9 mouse cellular contexts compared by ENCODE assay signal in genomic region chr11:35667428-35667827, GRCm38 (mm10).
DNase-seq lines count a peak whose midpoint lies in the region; ATAC-seq lines count a peak whose summit lies in the region.
"Had no signal": no experiment of that assay in that cellular context is flagged by ENCODE, and none has a peak within 500 bp of the region (broad histone marks: within the 10 kb centered on the region; RNA-seq: fewer than 3 reads in every experiment).

No protein-coding gene starts in this region.

- 0 out of 2 replicates have a peak, but pooled peaks cover 7% of the 10 kb centered on the region for H3K4me1 ChIP-seq in heart, embryonic 12.5 days (replicated peaks)
- H3K4me1 ChIP-seq: heart, embryonic 15.5 days had no signal

- no peaks in the 10 kb centered on the region; the same call in 1 of the 2 replicates for H3K36me3 ChIP-seq in heart, embryonic 12.5 days
- H3K36me3 ChIP-seq: heart, embryonic 15.5 days had no signal

- H3K4me3 ChIP-seq in heart, embryonic 12.5 days = no peak overlapping the region
- H3K4me3 ChIP-seq: heart, embryonic 15.5 days had no signal

- ATAC-seq in frontal cortex, adult (ENCODE audit: low TSS enrichment) = 0 out of 2 replicates have a peak, but pooled peaks have one; percentile 14
- ATAC-seq in activated CD4-positive, CD25-positive, alpha-beta regulatory T cell, adult 4 months = no peak
- ATAC-seq in heart, embryonic 12.5 days (ENCODE audit: insufficient number of reproducible peaks, low FRiP score) = no peak

- no peaks in the 10 kb centered on the region; the same call in 1 of the 2 replicates for H3K27me3 ChIP-seq in heart, embryonic 12.5 days (replicated peaks)
- H3K27me3 ChIP-seq: heart, embryonic 15.5 days had no signal

- H3K27ac ChIP-seq in heart, embryonic 12.5 days (ENCODE audit: poor library complexity, severe bottlenecking) = no peak overlapping the region
- H3K27ac ChIP-seq: heart, embryonic 15.5 days had no signal

- H3K4me2 ChIP-seq in heart, embryonic 12.5 days = no peak overlapping the region
- H3K4me2 ChIP-seq: heart, embryonic 15.5 days had no signal

- no peak for DNase-seq in frontal cortex, postnatal 36 days (ENCODE audit: low spot score in 2 of 2)
- peak; percentile 31 for DNase-seq in 3134 (ENCODE audit: extremely low read depth, insufficient read length, low spot score)
- peak; percentile 45 for DNase-seq in adrenal gland, postnatal 25 days
- DNase-seq in kidney, postnatal 10 days = peak; percentile 43
- no peak for DNase-seq in right cerebral cortex, postnatal 4 days

- H3K9me3 ChIP-seq in heart, embryonic 12.5 days (replicated peaks) = no peaks in the 10 kb centered on the region
- H3K9me3 ChIP-seq: heart, embryonic 15.5 days had no signal

- WGBS in heart, embryonic 12.5 days = 45% methylated on average over 3 of the region's 3 CpGs

- H3K9ac ChIP-seq in heart, embryonic 12.5 days = no peak overlapping the region
- H3K9ac ChIP-seq: heart, embryonic 15.5 days had no signal

Comparison
In these comparisons a context has a peak if more than half of its experiments do, and no peak if none do; other contexts are left out.
1. DNase-seq: peak in 3134 (single experiment), adrenal gland, postnatal 25 days (single experiment) and kidney, postnatal 10 days (single experiment); none in frontal cortex, postnatal 36 days (0 of 2) and right cerebral cortex, postnatal 4 days (single experiment).